Mouse (Mus musculus): ENCODE data around the gene Npas2. TPM values are rescaled to one million over a fixed set of nuclear protein-coding genes. Genes with fewer than 3 reads are reported as not detected.

Gene Npas2
- polyA plus RNA-seq, 1 experiment: 1.7 TPM

DNA sequence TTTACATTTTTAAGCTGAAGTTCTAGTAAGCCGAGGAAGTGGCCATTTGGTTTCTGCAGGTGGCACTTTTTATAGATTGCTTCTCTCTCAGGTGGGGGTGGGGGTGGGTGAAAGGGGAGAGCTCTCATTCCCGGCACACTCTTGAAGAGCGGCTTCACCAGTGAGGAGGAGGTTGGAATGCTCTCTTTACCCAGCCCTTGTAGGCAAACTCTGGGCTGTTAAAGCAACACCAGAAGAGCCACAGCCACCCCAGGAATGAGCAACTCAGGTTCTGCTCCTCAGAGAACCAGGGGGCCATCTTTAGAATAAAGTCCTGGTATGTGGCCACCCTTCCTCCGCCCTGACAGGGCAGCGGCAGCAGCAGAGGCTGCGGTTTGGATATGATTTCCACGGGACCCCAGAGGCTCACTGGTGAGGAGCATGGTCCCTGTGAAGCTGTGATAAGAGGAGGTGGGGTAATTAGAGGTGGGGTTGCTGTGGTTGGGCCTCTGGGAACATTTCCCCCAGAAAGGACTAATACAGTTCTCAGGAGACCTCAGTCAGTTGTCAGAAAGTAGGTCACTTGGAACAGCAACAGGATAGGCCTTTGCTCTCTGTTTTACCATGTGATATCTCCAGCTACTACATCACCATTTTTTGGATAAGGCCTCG is 199.8 kb downstream of the Npas2 start:
- H3K4me3 ChIP-seq (ENCODE audit: insufficient read depth, low read length): no peak overlapping the region
- TF ChIP-seq CTCF (IDR thresholded peaks at IDR 0.05; ENCODE audit: borderline replicate concordance, insufficient read depth, low read length) (no peak), POLR2A (IDR thresholded peaks at IDR 0.05; ENCODE audit: low read depth, low read length) (no peak)
- H3K4me1 ChIP-seq (ENCODE audit: control insufficient read depth, insufficient read depth, low read length): no peaks in the 10 kb centered on the region
- no peak overlapping the region for H3K27ac ChIP-seq (ENCODE audit: insufficient read depth, low read length)

DNA sequence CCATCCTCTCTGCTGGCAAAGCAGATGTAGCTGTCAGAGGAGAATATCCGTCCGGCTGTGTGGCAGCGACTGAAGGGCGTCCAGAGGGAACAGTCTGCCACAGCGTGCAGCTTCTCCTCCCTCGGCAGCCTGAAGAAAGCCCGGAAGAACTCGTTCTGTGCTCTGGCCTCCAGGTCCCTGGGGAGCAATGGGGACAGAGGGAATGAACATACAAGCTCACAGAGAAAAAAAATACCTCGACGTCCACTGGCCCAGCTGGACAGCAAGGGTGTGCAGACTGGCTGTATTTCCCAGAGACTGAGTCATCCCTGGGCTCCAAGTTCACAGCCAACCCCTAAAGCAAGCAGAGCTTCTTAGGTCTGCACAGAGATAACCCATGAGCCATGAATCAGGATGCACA is 200.6 kb downstream of the Npas2 start:
- TF ChIP-seq CTCF (IDR thresholded peaks at IDR 0.05; ENCODE audit: borderline replicate concordance, insufficient read depth, low read length): no peak
- TF ChIP-seq POLR2A (IDR thresholded peaks at IDR 0.05; ENCODE audit: low read depth, low read length): no peak
- Histone ChIP-seq H3K27ac (ENCODE audit: insufficient read depth, low read length) (no peak overlapping the region), H3K4me3 (ENCODE audit: insufficient read depth, low read length) (no peak overlapping the region), H3K4me1 (ENCODE audit: control insufficient read depth, insufficient read depth, low read length) (no peaks in the 10 kb centered on the region)

DNA sequence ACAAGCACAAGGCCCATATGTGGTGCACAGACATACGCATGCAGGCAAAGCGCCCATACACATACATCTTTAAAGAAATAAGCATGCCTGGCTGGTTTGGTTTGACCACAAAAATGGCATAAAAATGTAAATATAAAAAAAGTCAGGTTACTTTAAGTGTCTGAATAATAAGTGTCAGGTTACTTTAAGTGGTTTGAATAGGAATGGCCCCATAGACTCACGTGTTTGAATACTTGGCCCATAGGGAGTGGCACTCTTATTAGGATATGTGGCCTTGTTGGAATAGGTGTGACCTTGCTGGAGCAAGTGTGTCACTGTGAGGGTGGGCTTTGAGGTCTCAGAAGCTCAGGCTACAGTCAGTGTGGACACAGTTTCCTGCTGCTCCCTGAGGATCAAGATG is 201.1 kb downstream of the Npas2 start:
- Histone ChIP-seq H3K4me1 (ENCODE audit: control insufficient read depth, insufficient read depth, low read length) (no peaks in the 10 kb centered on the region), H3K27ac (ENCODE audit: insufficient read depth, low read length) (no peak overlapping the region), H3K4me3 (ENCODE audit: insufficient read depth, low read length) (no peak overlapping the region)
- TF ChIP-seq CTCF (IDR thresholded peaks at IDR 0.05; ENCODE audit: borderline replicate concordance, insufficient read depth, low read length) (no peak), POLR2A (IDR thresholded peaks at IDR 0.05; ENCODE audit: low read depth, low read length) (no peak)

DNA sequence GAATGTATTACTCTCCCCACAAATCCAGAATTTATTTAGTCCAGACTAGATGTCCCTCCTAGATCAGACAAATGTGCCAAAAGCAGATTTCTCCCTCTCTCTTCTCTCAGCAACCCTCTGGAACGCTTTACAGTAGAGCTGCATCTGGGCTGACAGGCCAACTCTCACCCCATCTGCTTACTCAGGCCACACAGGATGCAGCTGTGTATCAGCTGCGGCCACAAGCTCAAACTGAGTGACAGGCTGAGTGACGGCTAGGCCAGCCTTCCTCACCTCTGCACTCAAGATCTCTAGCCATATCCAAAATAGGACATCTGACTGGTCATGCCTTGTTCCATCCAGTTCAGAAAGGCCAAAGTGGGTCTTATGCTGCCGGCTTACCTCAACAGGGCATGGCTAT is 202.8 kb downstream of the Npas2 start:
- TF ChIP-seq POLR2A (IDR thresholded peaks at IDR 0.05; ENCODE audit: low read depth, low read length): no peak
- TF ChIP-seq CTCF (IDR thresholded peaks at IDR 0.05; ENCODE audit: borderline replicate concordance, insufficient read depth, low read length): no peak
- H3K4me1 ChIP-seq (ENCODE audit: control insufficient read depth, insufficient read depth, low read length): no peaks in the 10 kb centered on the region
- no peak overlapping the region for H3K27ac ChIP-seq (ENCODE audit: insufficient read depth, low read length)
- H3K4me3 ChIP-seq (ENCODE audit: insufficient read depth, low read length): no peak overlapping the region

DNA sequence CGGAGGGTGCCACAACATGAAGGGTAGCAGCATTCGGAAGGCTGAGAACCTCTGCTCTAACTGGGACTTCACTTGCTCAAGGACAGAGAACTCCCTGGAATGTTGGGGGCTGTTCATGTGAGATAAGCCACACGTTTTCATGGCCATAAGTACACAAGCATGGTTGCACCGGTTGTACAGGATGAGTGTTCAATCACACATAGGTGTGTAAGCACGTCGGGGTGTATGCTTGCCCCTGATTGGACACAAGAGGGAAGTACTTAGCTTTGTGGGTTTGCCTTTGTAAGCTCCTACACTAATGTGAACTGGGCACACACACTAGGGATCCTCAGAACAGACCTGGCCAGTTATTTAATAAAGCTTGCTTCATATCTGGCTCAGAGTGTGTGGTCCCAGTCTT is 204.8 kb downstream of the Npas2 start:
- Histone ChIP-seq H3K4me3 (ENCODE audit: insufficient read depth, low read length) (no peak overlapping the region), H3K4me1 (ENCODE audit: control insufficient read depth, insufficient read depth, low read length) (no peaks in the 10 kb centered on the region), H3K27ac (ENCODE audit: insufficient read depth, low read length) (no peak overlapping the region)
- no peak for TF ChIP-seq CTCF (IDR thresholded peaks at IDR 0.05; ENCODE audit: borderline replicate concordance, insufficient read depth, low read length)
- no peak for TF ChIP-seq POLR2A (IDR thresholded peaks at IDR 0.05; ENCODE audit: low read depth, low read length)

DNA sequence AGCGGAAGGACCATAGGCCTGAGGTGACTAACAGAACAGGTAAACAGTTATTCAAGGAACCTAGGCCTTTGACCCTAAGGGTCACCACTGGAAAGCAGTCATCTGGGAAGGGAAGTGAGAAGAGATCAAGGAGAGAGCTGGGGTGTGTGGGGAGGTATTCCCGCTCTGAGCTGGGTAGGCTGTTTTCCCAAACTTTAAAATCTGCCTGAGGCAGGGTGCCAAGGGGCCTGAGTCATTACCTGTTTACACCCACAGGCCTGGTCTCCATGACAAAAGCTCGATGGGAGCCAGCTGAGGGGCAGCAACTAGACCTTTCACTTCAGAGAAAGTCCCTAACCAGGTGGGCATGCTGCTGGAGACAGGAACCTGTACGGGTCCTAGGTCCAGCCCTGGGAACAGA is 205.7 kb downstream of the Npas2 start:
- no peak overlapping the region for H3K4me3 ChIP-seq (ENCODE audit: insufficient read depth, low read length)
- TF ChIP-seq CTCF (IDR thresholded peaks at IDR 0.05; ENCODE audit: borderline replicate concordance, insufficient read depth, low read length): no peak
- TF ChIP-seq POLR2A (IDR thresholded peaks at IDR 0.05; ENCODE audit: low read depth, low read length): no peak
- H3K27ac ChIP-seq (ENCODE audit: insufficient read depth, low read length): no peak overlapping the region
- no peaks in the 10 kb centered on the region for H3K4me1 ChIP-seq (ENCODE audit: control insufficient read depth, insufficient read depth, low read length)

DNA sequence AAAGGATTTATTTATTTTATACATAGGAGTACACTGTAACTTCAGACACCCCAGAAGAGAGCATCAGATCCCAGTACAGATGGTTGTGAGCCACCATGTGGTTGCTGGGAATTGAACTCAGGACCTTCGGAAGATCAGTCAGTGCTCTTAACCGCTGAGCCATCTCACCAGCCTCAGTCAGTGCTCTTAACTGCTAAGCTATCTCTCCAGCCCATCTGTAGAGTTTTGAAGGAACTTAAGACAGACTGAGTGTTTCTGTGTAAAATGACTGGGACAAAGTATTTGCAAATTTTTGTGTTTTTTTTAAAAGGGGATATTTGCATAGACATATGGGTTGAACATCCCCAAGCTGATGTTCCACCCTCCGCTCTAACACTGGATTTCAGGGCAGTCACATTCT is 206.6 kb downstream of the Npas2 start:
- no peaks in the 10 kb centered on the region for H3K4me1 ChIP-seq (ENCODE audit: control insufficient read depth, insufficient read depth, low read length)
- TF ChIP-seq POLR2A (IDR thresholded peaks at IDR 0.05; ENCODE audit: low read depth, low read length) (no peak), CTCF (IDR thresholded peaks at IDR 0.05; ENCODE audit: borderline replicate concordance, insufficient read depth, low read length) (no peak)
- H3K27ac ChIP-seq (ENCODE audit: insufficient read depth, low read length): no peak overlapping the region
- no peak overlapping the region for H3K4me3 ChIP-seq (ENCODE audit: insufficient read depth, low read length)

DNA sequence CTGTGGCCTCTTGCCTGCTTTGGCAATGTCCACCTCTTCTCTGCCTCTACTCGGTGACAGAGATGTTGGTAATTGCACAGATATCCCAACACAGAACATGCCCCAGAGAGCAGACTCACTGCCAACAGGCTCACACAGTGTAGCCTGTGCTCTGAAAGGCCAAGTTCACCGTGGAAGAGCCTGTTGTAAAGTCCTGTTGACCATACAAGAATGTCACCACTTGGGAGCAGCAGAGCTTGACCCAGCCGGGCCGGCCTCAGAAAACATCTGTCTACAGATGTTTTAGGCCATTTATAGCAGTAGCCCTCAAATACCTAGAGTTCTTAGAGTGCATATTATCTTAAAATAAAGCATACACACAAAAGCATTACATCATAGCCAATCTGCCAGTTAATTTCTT is 213.6 kb downstream of the Npas2 start:
- TF ChIP-seq POLR2A (IDR thresholded peaks at IDR 0.05; ENCODE audit: low read depth, low read length) (no peak), CTCF (IDR thresholded peaks at IDR 0.05; ENCODE audit: borderline replicate concordance, insufficient read depth, low read length) (no peak)
- Histone ChIP-seq H3K4me1 (ENCODE audit: control insufficient read depth, insufficient read depth, low read length) (no peaks in the 10 kb centered on the region), H3K4me3 (ENCODE audit: insufficient read depth, low read length) (no peak overlapping the region)

DNA sequence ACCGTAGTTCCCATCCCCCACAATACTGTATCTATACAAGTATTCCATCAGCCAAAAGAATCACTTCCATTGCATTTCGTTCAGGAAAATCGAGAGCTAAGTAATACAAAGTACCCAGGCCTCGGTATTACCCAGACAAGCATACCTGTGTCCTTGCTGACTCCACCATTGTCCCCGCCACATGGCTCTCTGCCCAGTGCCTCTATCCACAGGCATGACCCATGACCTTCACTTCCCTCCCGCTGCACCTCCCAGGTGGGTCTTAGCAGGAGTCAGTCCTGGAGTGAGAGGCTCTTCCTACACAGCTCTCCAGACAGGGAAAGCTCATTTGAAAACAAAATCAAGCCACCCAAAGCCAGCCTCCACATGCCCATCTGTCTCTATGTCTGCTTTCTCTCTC is 214.6 kb downstream of the Npas2 start:
- Histone ChIP-seq H3K4me1 (ENCODE audit: control insufficient read depth, insufficient read depth, low read length) (no peaks in the 10 kb centered on the region), H3K4me3 (ENCODE audit: insufficient read depth, low read length) (no peak overlapping the region), H3K27ac (ENCODE audit: insufficient read depth, low read length) (no peak overlapping the region)
- TF ChIP-seq CTCF (IDR thresholded peaks at IDR 0.05; ENCODE audit: borderline replicate concordance, insufficient read depth, low read length): no peak
- no peak for TF ChIP-seq POLR2A (IDR thresholded peaks at IDR 0.05; ENCODE audit: low read depth, low read length)

More for the DNA sequence above, 213.6 kb downstream of the Npas2 start:
- H3K27ac ChIP-seq (ENCODE audit: insufficient read depth, low read length): no peak overlapping the region

DNA sequence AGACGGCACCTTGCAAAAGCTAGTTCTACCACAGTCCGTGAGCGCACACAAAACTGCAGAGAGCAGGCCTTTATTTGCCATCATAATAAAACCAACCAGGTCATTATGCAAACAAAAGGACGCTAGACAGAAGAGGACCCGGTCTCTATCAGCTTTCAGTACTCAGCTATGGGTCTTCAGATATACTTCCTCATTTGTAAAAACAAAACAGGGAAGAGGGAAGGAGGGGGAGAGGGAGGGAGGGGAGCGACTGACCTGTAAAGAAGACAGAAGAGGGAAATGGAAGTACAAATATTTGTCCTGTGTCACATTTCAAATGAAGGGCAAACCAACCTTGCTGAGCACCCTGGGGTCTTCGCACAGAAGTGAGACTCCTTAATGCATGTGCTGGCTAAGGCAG is 215.1 kb downstream of the Npas2 start:
- TF ChIP-seq CTCF (IDR thresholded peaks at IDR 0.05; ENCODE audit: borderline replicate concordance, insufficient read depth, low read length) (no peak), POLR2A (IDR thresholded peaks at IDR 0.05; ENCODE audit: low read depth, low read length) (no peak)
- H3K4me1 ChIP-seq (ENCODE audit: control insufficient read depth, insufficient read depth, low read length): no peaks in the 10 kb centered on the region
- no peak overlapping the region for H3K4me3 ChIP-seq (ENCODE audit: insufficient read depth, low read length)
- H3K27ac ChIP-seq (ENCODE audit: insufficient read depth, low read length): no peak overlapping the region
